Mouse (Mus musculus): ENCODE results near the gene Mybbp1a. TPM values are rescaled to one million over a fixed set of nuclear protein-coding genes. Genes with fewer than 3 reads are reported as not detected.

The Mybbp1a gene
- 234 and 274 TPM in 2 replicates for polyA plus RNA-seq (2016; fragmentation: Nextera tagmentation; extraction: Ambion mirVana)

DNA sequence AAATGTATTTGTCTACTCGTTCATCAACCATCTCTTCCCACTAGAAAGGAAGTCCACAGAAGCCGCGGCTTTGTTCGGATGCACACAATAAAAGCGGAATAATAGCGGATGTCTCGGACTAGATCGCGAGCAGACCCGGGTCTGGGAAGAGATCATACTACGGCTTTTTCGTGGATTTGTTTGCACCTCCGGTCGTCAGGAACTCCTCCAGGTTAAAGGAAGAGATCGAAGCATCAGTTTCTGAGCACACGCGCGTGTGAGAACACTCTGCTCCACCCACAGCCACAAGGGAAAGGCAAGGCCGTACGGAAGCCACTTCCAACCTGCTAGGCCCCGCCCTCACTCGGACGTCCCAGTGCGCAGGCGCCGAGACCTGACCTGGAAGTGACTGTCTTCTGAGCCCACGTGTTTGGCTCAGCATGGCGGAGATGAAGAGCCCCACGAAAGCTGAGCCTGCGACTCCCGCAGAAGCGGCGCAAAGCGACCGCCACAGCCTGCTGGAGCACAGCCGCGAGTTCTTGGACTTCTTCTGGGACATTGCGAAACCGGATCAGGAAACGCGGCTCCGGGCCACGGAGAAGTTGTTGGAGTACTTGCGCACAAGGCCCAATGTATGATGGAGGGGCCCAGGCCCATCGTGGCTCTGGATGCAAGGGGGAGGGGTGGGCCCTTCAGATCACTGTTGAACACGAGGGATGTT is at the start of gene Mybbp1a:
Gene Mybbp1a (plus strand): TSS at position 391 of the 700 bp plus-strand sequence.
- Histone ChIP-seq H3K27me3 (ENCODE audit: low read depth, poor library complexity, severe bottlenecking) (no peaks in the 10 kb centered on the region), H3K4me3 (peak within 1 kb of the TSS; percentile 77), H3K4me1 (peaks cover 9% of the 10 kb centered on the region), H3K9me3 (replicated peaks) (no peaks in the 10 kb centered on the region), H3K27ac (peak within 1 kb of the TSS; percentile 92), H3K36me3 (peaks cover 39% of the 10 kb centered on the region)
- peak; percentile 99 for DNase-seq (ENCODE audit: low spot score)
- WGBS, result under 1% methylated on average over 46 of the region's 46 CpGs

DNA sequence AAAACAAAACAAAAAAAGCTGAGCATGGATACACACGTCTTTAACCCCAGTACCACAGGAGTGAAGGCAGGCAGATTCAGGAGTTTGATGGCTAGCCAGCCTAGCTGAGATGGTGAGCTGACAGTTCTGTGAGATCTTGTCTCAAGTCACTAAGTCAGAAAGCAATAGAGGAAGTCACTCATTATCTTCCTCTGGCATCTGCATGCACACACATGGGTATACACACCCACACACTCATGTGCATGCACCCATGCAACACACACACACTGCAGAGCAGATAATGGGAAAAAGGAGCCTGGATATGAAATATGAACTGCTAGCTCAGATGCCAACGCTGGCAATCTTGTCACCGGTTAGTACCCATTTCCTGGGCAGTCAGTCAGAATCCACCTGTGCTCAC is 47.9 kb upstream of the Mybbp1a start:
- Histone ChIP-seq H3K4me1 (peaks cover 28% of the 10 kb centered on the region), H3K9me3 (replicated peaks) (no peaks in the 10 kb centered on the region), H3K27me3 (ENCODE audit: low read depth, poor library complexity, severe bottlenecking) (no peaks in the 10 kb centered on the region), H3K4me3 (no peak overlapping the region), H3K36me3 (no peaks in the 10 kb centered on the region), H3K27ac (no peak overlapping the region)
- no peak for DNase-seq (ENCODE audit: low spot score)
- WGBS, result 93% methylated on average over 3 of the region's 3 CpGs

DNA sequence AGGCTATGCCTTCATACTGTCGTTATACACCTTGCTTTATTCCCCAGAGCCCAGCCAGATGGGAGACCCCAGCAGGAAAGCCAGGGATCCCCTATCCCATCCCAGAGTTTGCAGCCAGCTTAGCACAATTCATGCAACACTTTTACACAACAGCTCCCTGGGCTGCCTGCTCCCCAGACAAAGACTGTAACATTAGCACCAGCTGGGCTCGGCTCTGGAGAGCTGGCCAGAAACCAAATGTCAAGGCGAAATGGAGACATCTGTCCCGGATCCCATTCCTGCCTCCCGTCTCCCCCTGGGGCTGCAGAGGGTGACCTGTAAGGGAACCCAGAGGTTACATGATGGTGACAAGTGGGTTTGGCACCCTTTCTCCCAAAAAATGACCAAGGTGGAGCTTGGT is 47.5 kb upstream of the Mybbp1a start:
- no peak for DNase-seq (ENCODE audit: low spot score)

DNA sequence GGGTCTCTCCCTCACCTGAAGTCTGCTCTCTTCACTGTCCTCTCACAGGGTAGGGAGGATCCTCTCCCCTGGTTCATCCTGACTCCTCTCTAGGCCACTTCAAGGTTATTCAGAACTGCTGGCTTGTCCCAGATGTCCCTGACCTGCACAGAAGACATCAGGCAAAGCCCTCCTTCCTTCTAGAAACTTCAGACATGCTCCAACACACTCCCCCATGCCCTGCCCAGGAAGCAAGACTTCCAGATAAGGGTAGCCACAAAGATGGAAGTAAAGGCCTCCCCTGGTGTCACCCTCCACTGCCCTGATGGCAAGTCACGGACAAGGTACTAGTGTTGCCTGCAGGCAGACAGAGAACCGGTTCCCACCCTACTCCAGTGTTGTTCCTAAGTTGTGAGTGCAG is 46.5 kb upstream of the Mybbp1a start:
- no peaks in the 10 kb centered on the region for H3K36me3 ChIP-seq

More for the DNA sequence above, 47.5 kb upstream of the Mybbp1a start:
- WGBS, result 63% methylated on average over 5 of the region's 5 CpGs
- Histone ChIP-seq H3K27ac (no peak overlapping the region), H3K4me1 (peaks cover 24% of the 10 kb centered on the region), H3K36me3 (no peaks in the 10 kb centered on the region), H3K27me3 (ENCODE audit: low read depth, poor library complexity, severe bottlenecking) (no peaks in the 10 kb centered on the region), H3K4me3 (no peak overlapping the region), H3K9me3 (replicated peaks) (no peaks in the 10 kb centered on the region)

DNA sequence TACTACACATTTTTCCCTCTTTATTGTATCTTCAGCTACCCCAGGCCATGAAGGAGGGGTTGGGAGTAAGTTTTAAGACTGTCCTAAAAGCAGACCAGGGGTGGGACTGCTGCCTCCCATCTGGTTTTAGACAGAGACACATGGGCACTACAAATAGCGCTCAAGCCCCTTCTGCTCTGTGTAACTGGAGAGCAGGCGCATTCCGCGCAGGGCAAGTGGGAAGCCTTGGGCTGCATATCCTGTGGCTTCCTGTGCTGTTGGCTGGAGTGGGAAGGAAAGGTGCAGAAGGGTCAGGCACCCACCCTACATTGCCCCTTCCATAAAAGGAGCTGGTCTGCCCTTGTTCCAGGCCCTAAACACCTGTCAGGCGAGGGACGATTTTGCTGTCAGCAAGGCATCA is 45.5 kb upstream of the Mybbp1a start:
- H3K36me3 ChIP-seq, result peaks cover 4% of the 10 kb centered on the region; the same call in 1 of the 2 replicates
- H3K27ac ChIP-seq, result no peak overlapping the region
- 71% methylated on average over 6 of the region's 6 CpGs for WGBS
- H3K27me3 ChIP-seq (ENCODE audit: low read depth, poor library complexity, severe bottlenecking), result no peaks in the 10 kb centered on the region
- H3K9me3 ChIP-seq (replicated peaks), result no peaks in the 10 kb centered on the region
- H3K4me1 ChIP-seq, result peaks cover 28% of the 10 kb centered on the region
- DNase-seq (ENCODE audit: low spot score), result no peak
- no peak overlapping the region for H3K4me3 ChIP-seq

More for the DNA sequence above, 46.5 kb upstream of the Mybbp1a start:
- Histone ChIP-seq H3K9me3 (replicated peaks) (no peaks in the 10 kb centered on the region), H3K4me3 (no peak overlapping the region), H3K4me1 (peaks cover 27% of the 10 kb centered on the region), H3K27ac (0 out of 2 replicates have a peak overlapping the region, but pooled peaks have one; percentile 4), H3K27me3 (ENCODE audit: low read depth, poor library complexity, severe bottlenecking) (no peaks in the 10 kb centered on the region)
- DNase-seq (ENCODE audit: low spot score), result no peak
- 90% methylated on average over 2 of the region's 2 CpGs for WGBS

DNA sequence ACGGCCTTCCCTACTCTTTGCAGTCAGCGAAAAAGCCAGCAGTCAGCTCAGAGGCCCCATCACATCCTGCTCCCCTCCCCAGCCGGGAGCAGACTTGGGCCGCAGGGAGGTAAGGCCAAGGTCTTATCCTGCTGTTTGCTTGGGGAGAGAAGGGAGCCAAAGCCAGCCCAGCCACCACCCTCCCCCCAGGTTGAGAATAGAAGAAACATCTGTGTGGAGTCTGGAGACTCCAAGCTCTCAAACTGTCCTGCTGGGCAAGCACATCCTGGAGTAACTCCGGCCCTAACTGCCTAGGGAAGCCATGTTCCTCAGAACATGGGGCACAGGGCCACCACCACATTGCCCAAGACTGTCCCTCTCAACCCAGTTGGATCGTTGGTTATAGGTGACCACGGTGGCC is 44.5 kb upstream of the Mybbp1a start:
- 83% methylated on average over 7 of the region's 7 CpGs for WGBS
- 0 out of 2 replicates have a peak overlapping the region, but pooled peaks have one; percentile 26 for H3K27ac ChIP-seq
- no peaks in the 10 kb centered on the region for H3K27me3 ChIP-seq (ENCODE audit: low read depth, poor library complexity, severe bottlenecking)
- no peak overlapping the region for H3K4me3 ChIP-seq
- H3K36me3 ChIP-seq, result peaks cover 6% of the 10 kb centered on the region; the same call in 1 of the 2 replicates
- no peaks in the 10 kb centered on the region for H3K9me3 ChIP-seq (replicated peaks)
- no peak for DNase-seq (ENCODE audit: low spot score)
- H3K4me1 ChIP-seq, result peaks cover 37% of the 10 kb centered on the region

DNA sequence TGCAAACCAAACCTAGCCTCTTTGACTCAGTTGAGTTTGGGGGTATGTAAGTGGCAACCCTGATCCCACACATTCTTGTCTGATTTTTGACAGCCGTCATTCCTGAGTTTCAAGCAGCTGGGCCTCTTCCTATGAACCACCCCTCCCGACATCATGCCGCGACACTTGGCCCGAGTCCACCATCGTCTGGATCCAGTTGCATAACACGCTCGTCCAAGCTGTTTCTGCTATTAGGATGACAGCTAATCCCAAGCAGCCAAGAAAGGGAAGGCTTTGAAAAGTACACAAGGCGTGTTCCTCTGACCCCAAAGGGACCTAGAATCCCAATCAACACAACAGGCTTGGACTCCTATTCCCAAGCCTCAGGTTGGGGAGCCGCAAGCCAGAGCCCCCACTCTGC is 44.1 kb upstream of the Mybbp1a start:
- Histone ChIP-seq H3K4me1 (peaks cover 39% of the 10 kb centered on the region), H3K4me3 (no peak overlapping the region), H3K27ac (no peak overlapping the region), H3K36me3 (peaks cover 6% of the 10 kb centered on the region; the same call in 1 of the 2 replicates), H3K9me3 (replicated peaks) (no peaks in the 10 kb centered on the region), H3K27me3 (ENCODE audit: low read depth, poor library complexity, severe bottlenecking) (no peaks in the 10 kb centered on the region)
- DNase-seq (ENCODE audit: low spot score), result no peak
- WGBS, result 94% methylated on average over 10 of the region's 10 CpGs

DNA sequence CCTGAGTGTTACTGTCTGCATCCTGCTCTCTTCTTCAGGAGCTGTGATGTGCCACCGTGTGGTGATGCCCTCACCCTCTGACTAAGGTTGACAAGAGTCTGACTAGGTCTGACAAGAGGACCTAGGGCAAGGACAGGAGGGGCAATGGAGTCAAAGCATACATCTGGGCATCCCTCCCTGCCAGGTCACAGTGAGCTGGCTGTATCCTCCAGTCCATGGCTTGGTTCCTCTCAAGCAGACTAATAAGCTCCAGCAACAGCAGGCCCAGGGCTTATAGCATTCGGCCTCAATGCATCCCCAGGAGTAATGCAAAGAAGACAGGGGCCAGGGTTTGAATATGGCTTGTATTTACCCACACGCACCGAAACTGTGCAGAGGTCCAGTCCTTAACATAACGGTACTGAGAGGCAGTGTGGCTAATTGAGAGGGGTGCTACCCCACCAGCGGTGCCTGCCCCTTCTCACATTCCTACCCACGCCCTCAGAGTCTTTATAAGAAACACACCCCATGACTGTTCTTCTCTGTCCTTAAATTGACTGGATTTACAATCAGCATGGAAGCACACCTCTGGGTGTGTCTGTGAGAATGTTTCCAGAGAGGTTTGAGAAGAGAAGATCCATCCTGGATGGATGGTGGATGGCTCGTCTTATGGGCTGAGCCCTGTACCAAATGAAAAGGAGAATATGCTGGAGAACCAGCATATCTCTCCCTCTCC is 43.2 kb upstream of the Mybbp1a start:
- Histone ChIP-seq H3K4me3 (no peak overlapping the region), H3K36me3 (peaks cover 6% of the 10 kb centered on the region; the same call in 1 of the 2 replicates), H3K4me1 (peaks cover 42% of the 10 kb centered on the region), H3K27ac (0 out of 2 replicates have a peak overlapping the region, but pooled peaks have one; percentile 42), H3K9me3 (replicated peaks) (no peaks in the 10 kb centered on the region), H3K27me3 (ENCODE audit: low read depth, poor library complexity, severe bottlenecking) (no peaks in the 10 kb centered on the region)
- DNase-seq (ENCODE audit: low spot score), result no peak
- WGBS, result 89% methylated on average over 8 of the region's 8 CpGs

DNA sequence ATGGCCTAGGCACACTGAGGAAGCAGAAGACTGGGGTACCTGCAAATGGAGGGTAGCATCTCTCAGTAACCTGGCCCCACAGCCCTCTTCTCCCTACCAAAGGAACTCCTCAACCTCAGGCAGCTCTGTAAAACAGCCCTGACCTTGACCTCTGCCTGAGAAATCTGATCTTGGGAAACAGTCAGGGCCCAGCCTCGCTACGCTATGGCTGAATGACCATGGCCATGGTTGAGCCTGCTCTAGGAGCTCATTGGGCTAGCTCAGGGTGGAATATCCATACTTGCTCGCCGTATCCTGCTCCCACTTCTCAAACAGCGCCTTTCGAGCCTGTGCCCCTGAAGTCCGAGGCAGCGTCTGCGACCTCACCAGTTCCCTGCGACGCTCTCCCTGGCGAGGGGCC is 40.1 kb upstream of the Mybbp1a start:
- no peaks in the 10 kb centered on the region for H3K9me3 ChIP-seq (replicated peaks)
- 88% methylated on average over 12 of the region's 12 CpGs for WGBS
- H3K4me3 ChIP-seq, result no peak overlapping the region
- no peaks in the 10 kb centered on the region; the same call in 1 of the 2 replicates for H3K27me3 ChIP-seq (ENCODE audit: low read depth, poor library complexity, severe bottlenecking)
- DNase-seq (ENCODE audit: low spot score), result no peak
- H3K36me3 ChIP-seq, result peaks cover 6% of the 10 kb centered on the region; the same call in 1 of the 2 replicates
- H3K27ac ChIP-seq, result 0 out of 2 replicates have a peak overlapping the region, but pooled peaks have one; percentile 42
- H3K4me1 ChIP-seq, result peaks cover 28% of the 10 kb centered on the region

DNA sequence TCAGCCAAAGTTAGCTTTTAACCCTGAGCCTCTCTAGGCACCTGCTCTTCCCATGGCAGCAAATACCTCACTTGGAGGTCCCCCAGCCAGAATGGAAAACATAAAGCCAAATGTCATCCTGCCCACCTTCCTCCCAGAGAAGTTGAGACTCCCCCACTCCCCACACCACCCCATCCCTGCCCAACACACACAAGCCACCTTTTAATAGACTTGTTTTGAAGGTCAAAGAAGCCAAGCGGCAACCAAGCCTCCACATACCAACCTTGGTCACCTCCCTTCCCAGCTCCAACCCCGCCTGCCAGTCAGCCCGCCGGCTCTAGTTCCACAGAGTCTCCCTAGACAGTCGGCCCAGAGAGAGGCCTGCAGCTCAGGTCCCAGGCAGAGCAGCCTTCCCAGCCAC is 39.1 kb upstream of the Mybbp1a start:
- Histone ChIP-seq H3K36me3 (peaks cover 6% of the 10 kb centered on the region; the same call in 1 of the 2 replicates), H3K27me3 (ENCODE audit: low read depth, poor library complexity, severe bottlenecking) (peaks cover 9% of the 10 kb centered on the region; the same call in 1 of the 2 replicates), H3K9me3 (replicated peaks) (no peaks in the 10 kb centered on the region), H3K27ac (no peak overlapping the region), H3K4me3 (no peak overlapping the region), H3K4me1 (peaks cover 29% of the 10 kb centered on the region)
- no peak for DNase-seq (ENCODE audit: low spot score)
- 82% methylated on average over 5 of the region's 5 CpGs for WGBS

DNA sequence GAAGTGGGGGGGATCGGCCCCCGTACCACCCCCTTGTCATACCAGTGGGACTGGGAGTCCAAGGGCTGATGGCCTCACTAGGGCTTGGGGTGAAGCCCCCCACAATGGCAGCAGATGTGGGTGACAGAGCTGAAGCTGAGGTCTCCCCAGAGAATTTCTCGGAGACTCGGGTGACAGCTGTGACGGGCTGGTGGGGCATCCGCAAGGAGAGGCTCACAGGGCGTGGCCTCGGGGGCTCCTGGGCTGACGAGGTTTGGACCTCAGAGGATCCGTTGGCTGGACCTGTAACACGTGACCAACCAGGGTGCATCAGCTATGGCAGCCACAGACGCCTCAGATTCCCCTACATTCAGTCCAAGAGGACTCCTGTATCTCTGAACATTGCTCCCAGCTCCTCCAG is 38.2 kb upstream of the Mybbp1a start:
- H3K27ac ChIP-seq, result no peak overlapping the region
- no peaks in the 10 kb centered on the region for H3K9me3 ChIP-seq (replicated peaks)
- H3K4me3 ChIP-seq, result no peak overlapping the region
- peaks cover 18% of the 10 kb centered on the region; the same call in 1 of the 2 replicates for H3K27me3 ChIP-seq (ENCODE audit: low read depth, poor library complexity, severe bottlenecking)
- DNase-seq (ENCODE audit: low spot score), result no peak
- WGBS, result 91% methylated on average over 12 of the region's 12 CpGs
- H3K36me3 ChIP-seq, result peaks cover 6% of the 10 kb centered on the region; the same call in 1 of the 2 replicates
- H3K4me1 ChIP-seq, result peaks cover 33% of the 10 kb centered on the region

DNA sequence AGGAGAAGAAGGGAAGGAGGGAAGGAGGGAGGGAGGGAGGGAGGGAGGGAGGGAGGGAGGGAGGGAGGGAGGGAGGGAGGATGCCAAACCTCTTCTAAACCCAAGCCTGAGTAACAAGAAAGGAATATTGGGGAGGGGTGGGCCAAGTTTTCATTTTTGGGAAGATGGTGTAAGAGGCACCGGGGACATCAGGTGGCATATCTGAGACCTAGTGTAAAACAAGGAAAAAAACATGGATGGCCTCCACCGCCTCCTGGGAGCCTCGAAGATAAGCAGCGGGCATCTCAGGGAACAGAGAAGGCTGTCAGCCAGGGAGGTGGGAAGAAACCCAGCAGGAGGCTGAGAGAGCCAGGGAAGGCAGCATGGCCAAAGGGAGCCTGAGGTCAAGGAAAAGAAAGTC is 35.6 kb upstream of the Mybbp1a start:
- peaks cover 3% of the 10 kb centered on the region; the same call in 1 of the 2 replicates for H3K36me3 ChIP-seq
- H3K4me1 ChIP-seq, result peaks cover 52% of the 10 kb centered on the region
- no peak for DNase-seq (ENCODE audit: low spot score)
- H3K4me3 ChIP-seq, result no peak overlapping the region
- 63% methylated on average over 4 of the region's 4 CpGs for WGBS
- H3K27ac ChIP-seq, result no peak overlapping the region
- no peaks in the 10 kb centered on the region for H3K9me3 ChIP-seq (replicated peaks)
- H3K27me3 ChIP-seq (ENCODE audit: low read depth, poor library complexity, severe bottlenecking), result peaks cover 44% of the 10 kb centered on the region

Measured in limb, embryonic 10.5 days (tissue).